Mouse (Mus musculus): ENCODE data around the gene Antxr1. TPM values are rescaled to one million over a fixed set of nuclear protein-coding genes. Genes with fewer than 3 reads are reported as not detected.

Gene Antxr1
- polyA plus RNA-seq, 1 experiment from 2014 or later, result 3.8 TPM

GRCm38 (mm10) chr6:87153836-87154235, 181.8 kb downstream of the Antxr1 start:
- ATAC-seq (replicated peaks; ENCODE audit: extremely low read depth, insufficient read depth, low FRiP score), result no peak
- 80% methylated on average over 3 of the region's 3 CpGs for WGBS
- no peak overlapping the region for H3K4me2 ChIP-seq (ENCODE audit: low read depth, low read length)
- peak overlapping the region; percentile 6; the same call in 1 of the 2 replicates for H3K27ac ChIP-seq (ENCODE audit: low read length)
- H3K9ac ChIP-seq (ENCODE audit: low read length), result no peak overlapping the region
- no peaks in the 10 kb centered on the region for H3K36me3 ChIP-seq (ENCODE audit: control insufficient read depth, insufficient read depth)
- H3K9me3 ChIP-seq (replicated peaks; ENCODE audit: control insufficient read depth, low read length), result no peaks in the 10 kb centered on the region
- no peaks in the 10 kb centered on the region for H3K27me3 ChIP-seq (ENCODE audit: control insufficient read depth, insufficient read depth, low read length)
- peaks cover 2% of the 10 kb centered on the region; the same call in 1 of the 2 replicates for H3K4me1 ChIP-seq (ENCODE audit: control insufficient read depth, insufficient read depth, low read length)
- no peak overlapping the region for H3K4me3 ChIP-seq (ENCODE audit: low read length)

GRCm38 (mm10) chr6:87153231-87153580, 182.4 kb downstream of the Antxr1 start:
- Histone ChIP-seq H3K4me2 (ENCODE audit: low read depth, low read length) (no peak overlapping the region), H3K4me3 (ENCODE audit: low read length) (no peak overlapping the region), H3K36me3 (ENCODE audit: control insufficient read depth, insufficient read depth) (no peaks in the 10 kb centered on the region), H3K9me3 (replicated peaks; ENCODE audit: control insufficient read depth, low read length) (no peaks in the 10 kb centered on the region), H3K9ac (ENCODE audit: low read length) (no peak overlapping the region), H3K4me1 (ENCODE audit: control insufficient read depth, insufficient read depth, low read length) (peaks cover 2% of the 10 kb centered on the region; the same call in 1 of the 2 replicates), H3K27me3 (ENCODE audit: control insufficient read depth, insufficient read depth, low read length) (no peaks in the 10 kb centered on the region), H3K27ac (ENCODE audit: low read length) (peak overlapping the region; percentile 6; the same call in 1 of the 2 replicates)
- WGBS, result 61% methylated on average over 7 of the region's 7 CpGs
- peak; percentile 34 for ATAC-seq (replicated peaks; ENCODE audit: extremely low read depth, insufficient read depth, low FRiP score)

- Histone ChIP-seq H3K27ac (ENCODE audit: low read length) (peak overlapping the region; percentile 6; the same call in 1 of the 2 replicates), H3K4me1 (ENCODE audit: control insufficient read depth, insufficient read depth, low read length) (peaks cover 2% of the 10 kb centered on the region; the same call in 1 of the 2 replicates), H3K4me2 (ENCODE audit: low read depth, low read length) (no peak overlapping the region), H3K9ac (ENCODE audit: low read length) (no peak overlapping the region), H3K27me3 (ENCODE audit: control insufficient read depth, insufficient read depth, low read length) (no peaks in the 10 kb centered on the region), H3K36me3 (ENCODE audit: control insufficient read depth, insufficient read depth) (no peaks in the 10 kb centered on the region), H3K9me3 (replicated peaks; ENCODE audit: control insufficient read depth, low read length) (no peaks in the 10 kb centered on the region), H3K4me3 (ENCODE audit: low read length) (no peak overlapping the region)
- ATAC-seq (replicated peaks; ENCODE audit: extremely low read depth, insufficient read depth, low FRiP score), result peak; percentile 76
- 58% methylated on average over 21 of the region's 21 CpGs for WGBS
Measured at GRCm38 (mm10) chr6:87152461-87153230, 183.0 kb downstream of the Antxr1 start.

GRCm38 (mm10) chr6:87151427-87151826, 184.2 kb downstream of the Antxr1 start:
- 90% methylated on average over 8 of the region's 8 CpGs for WGBS
- H3K9me3 ChIP-seq (replicated peaks; ENCODE audit: control insufficient read depth, low read length), result no peaks in the 10 kb centered on the region
- no peak overlapping the region for H3K9ac ChIP-seq (ENCODE audit: low read length)
- no peak overlapping the region for H3K4me2 ChIP-seq (ENCODE audit: low read depth, low read length)
- no peak overlapping the region for H3K4me3 ChIP-seq (ENCODE audit: low read length)
- no peaks in the 10 kb centered on the region for H3K27me3 ChIP-seq (ENCODE audit: control insufficient read depth, insufficient read depth, low read length)
- peaks cover 2% of the 10 kb centered on the region; the same call in 1 of the 2 replicates for H3K4me1 ChIP-seq (ENCODE audit: control insufficient read depth, insufficient read depth, low read length)
- no peak overlapping the region for H3K27ac ChIP-seq (ENCODE audit: low read length)
- no peak for ATAC-seq (replicated peaks; ENCODE audit: extremely low read depth, insufficient read depth, low FRiP score)
- H3K36me3 ChIP-seq (ENCODE audit: control insufficient read depth, insufficient read depth), result no peaks in the 10 kb centered on the region

- Histone ChIP-seq H3K9me3 (replicated peaks; ENCODE audit: control insufficient read depth, low read length) (no peaks in the 10 kb centered on the region), H3K36me3 (ENCODE audit: control insufficient read depth, insufficient read depth) (no peaks in the 10 kb centered on the region), H3K27me3 (ENCODE audit: control insufficient read depth, insufficient read depth, low read length) (no peaks in the 10 kb centered on the region), H3K27ac (ENCODE audit: low read length) (no peak overlapping the region), H3K4me1 (ENCODE audit: control insufficient read depth, insufficient read depth, low read length) (peaks cover 2% of the 10 kb centered on the region; the same call in 1 of the 2 replicates), H3K4me2 (ENCODE audit: low read depth, low read length) (no peak overlapping the region), H3K4me3 (ENCODE audit: low read length) (no peak overlapping the region), H3K9ac (ENCODE audit: low read length) (no peak overlapping the region)
- no peak for ATAC-seq (replicated peaks; ENCODE audit: extremely low read depth, insufficient read depth, low FRiP score)
- WGBS, result 65% methylated on average over 7 of the region's 7 CpGs
Measured at GRCm38 (mm10) chr6:87150471-87150870, 185.2 kb downstream of the Antxr1 start.

GRCm38 (mm10) chr6:87147921-87148320, 187.7 kb downstream of the Antxr1 start:
- Histone ChIP-seq H3K9me3 (replicated peaks; ENCODE audit: control insufficient read depth, low read length) (no peaks in the 10 kb centered on the region), H3K4me1 (ENCODE audit: control insufficient read depth, insufficient read depth, low read length) (no peaks in the 10 kb centered on the region), H3K36me3 (ENCODE audit: control insufficient read depth, insufficient read depth) (no peaks in the 10 kb centered on the region), H3K4me3 (ENCODE audit: low read length) (no peak overlapping the region), H3K27ac (ENCODE audit: low read length) (no peak overlapping the region), H3K27me3 (ENCODE audit: control insufficient read depth, insufficient read depth, low read length) (no peaks in the 10 kb centered on the region), H3K4me2 (ENCODE audit: low read depth, low read length) (no peak overlapping the region), H3K9ac (ENCODE audit: low read length) (no peak overlapping the region)
- 61% methylated on average over 3 of the region's 3 CpGs for WGBS
- ATAC-seq (replicated peaks; ENCODE audit: extremely low read depth, insufficient read depth, low FRiP score), result no peak

GRCm38 (mm10) chr6:87143594-87143993, 192.0 kb downstream of the Antxr1 start:
- Histone ChIP-seq H3K36me3 (ENCODE audit: control insufficient read depth, insufficient read depth) (no peaks in the 10 kb centered on the region), H3K4me3 (ENCODE audit: low read length) (no peak overlapping the region), H3K27me3 (ENCODE audit: control insufficient read depth, insufficient read depth, low read length) (no peaks in the 10 kb centered on the region), H3K9me3 (replicated peaks; ENCODE audit: control insufficient read depth, low read length) (no peaks in the 10 kb centered on the region), H3K9ac (ENCODE audit: low read length) (no peak overlapping the region), H3K27ac (ENCODE audit: low read length) (no peak overlapping the region; the same call in 1 of the 2 replicates), H3K4me2 (ENCODE audit: low read depth, low read length) (no peak overlapping the region), H3K4me1 (ENCODE audit: control insufficient read depth, insufficient read depth, low read length) (no peaks in the 10 kb centered on the region)
- peak; percentile 45; the same call in 1 of the 2 replicates for ATAC-seq (replicated peaks; ENCODE audit: extremely low read depth, insufficient read depth, low FRiP score)
- WGBS, result 56% methylated on average over 13 of the region's 13 CpGs

- 69% methylated on average over 5 of the region's 5 CpGs for WGBS
- H3K9ac ChIP-seq (ENCODE audit: low read length), result no peak overlapping the region
- H3K4me2 ChIP-seq (ENCODE audit: low read depth, low read length), result no peak overlapping the region
- no peaks in the 10 kb centered on the region for H3K4me1 ChIP-seq (ENCODE audit: control insufficient read depth, insufficient read depth, low read length)
- H3K27me3 ChIP-seq (ENCODE audit: control insufficient read depth, insufficient read depth, low read length), result no peaks in the 10 kb centered on the region
- no peak for ATAC-seq (replicated peaks; ENCODE audit: extremely low read depth, insufficient read depth, low FRiP score)
- no peak overlapping the region; the same call in 1 of the 2 replicates for H3K27ac ChIP-seq (ENCODE audit: low read length)
- H3K9me3 ChIP-seq (replicated peaks; ENCODE audit: control insufficient read depth, low read length), result no peaks in the 10 kb centered on the region
- no peaks in the 10 kb centered on the region for H3K36me3 ChIP-seq (ENCODE audit: control insufficient read depth, insufficient read depth)
- no peak overlapping the region for H3K4me3 ChIP-seq (ENCODE audit: low read length)
Measured at GRCm38 (mm10) chr6:87142239-87142638, 193.4 kb downstream of the Antxr1 start.

- Histone ChIP-seq H3K4me3 (ENCODE audit: low read length) (no peak overlapping the region), H3K9ac (ENCODE audit: low read length) (no peak overlapping the region), H3K4me2 (ENCODE audit: low read depth, low read length) (no peak overlapping the region), H3K9me3 (replicated peaks; ENCODE audit: control insufficient read depth, low read length) (no peaks in the 10 kb centered on the region), H3K27me3 (ENCODE audit: control insufficient read depth, insufficient read depth, low read length) (no peaks in the 10 kb centered on the region), H3K36me3 (ENCODE audit: control insufficient read depth, insufficient read depth) (no peaks in the 10 kb centered on the region), H3K4me1 (ENCODE audit: control insufficient read depth, insufficient read depth, low read length) (no peaks in the 10 kb centered on the region), H3K27ac (ENCODE audit: low read length) (no peak overlapping the region)
- no peak for ATAC-seq (replicated peaks; ENCODE audit: extremely low read depth, insufficient read depth, low FRiP score)
- 67% methylated on average over 12 of the region's 12 CpGs for WGBS
Measured at GRCm38 (mm10) chr6:87139796-87140553, 195.6 kb downstream of the Antxr1 start.
